Mouse (Mus musculus) spleen, adult 10 weeks (tissue): ENCODE measurements around the gene B430306N03Rik. TPM values are rescaled to one million over a fixed set of nuclear protein-coding genes. Genes with fewer than 3 reads are reported as not detected.

Experiments
- polyA plus RNA-seq: library from polyadenylated mRNA; stranded (reverse); fragments of 350-450 nt; fragmentation: Illumina TruSeq; extraction: RNeasy Lipid Tissue Mini Kit (QIAGEN cat#74804); gene quantifications from one replicate; pipeline ENCODE4 v1.2.3, GENCODE M21; 2015; ENCODE audit warnings: low replicate concordance; ENCODE audit not compliant: insufficient read depth

Gene B430306N03Rik
- polyA plus RNA-seq = 14.7 TPM

DNA sequence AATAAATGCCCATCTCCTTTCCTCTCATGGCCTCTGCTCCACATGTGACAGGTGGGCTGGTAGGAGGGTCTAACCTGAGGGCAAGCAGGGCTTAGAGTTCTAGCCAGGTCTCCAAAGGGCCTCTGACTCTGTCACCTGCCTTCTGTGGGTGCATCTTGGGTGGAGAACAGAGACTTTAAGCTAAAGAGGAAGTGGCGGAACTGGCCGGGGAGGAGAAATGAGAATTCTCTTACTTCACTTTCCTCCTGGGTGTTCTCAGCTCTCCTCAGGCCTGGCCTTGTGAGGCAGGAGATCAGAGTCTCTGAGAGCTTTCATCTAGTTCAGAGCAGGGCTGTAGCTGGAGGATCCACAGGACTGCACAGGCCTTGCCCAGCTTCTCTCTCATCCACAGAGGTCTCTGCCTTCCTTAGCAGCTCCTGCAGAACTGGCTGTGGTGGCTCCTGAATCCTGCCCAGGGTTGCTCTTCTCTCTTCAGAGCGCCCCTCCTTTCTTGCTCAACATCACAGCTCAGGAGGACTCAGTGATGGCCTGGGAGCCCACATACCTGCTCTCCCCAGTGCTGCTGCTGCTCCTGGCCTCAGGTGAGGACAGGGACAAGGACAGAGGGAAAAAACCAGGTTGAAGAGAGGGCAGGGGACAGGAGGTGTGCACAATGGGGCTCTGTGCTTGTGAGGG is at the start of gene B430306N03Rik:
Gene B430306N03Rik (plus strand): TSS at position 237 of the 675 bp plus-strand sequence.

GRCm38 (mm10) chr17:48299203-48299602 is 16.7 kb upstream of the B430306N03Rik start, which contains the start of gene Treml2:
Gene Treml2 (plus strand): TSS chr17:48299498.

DNA sequence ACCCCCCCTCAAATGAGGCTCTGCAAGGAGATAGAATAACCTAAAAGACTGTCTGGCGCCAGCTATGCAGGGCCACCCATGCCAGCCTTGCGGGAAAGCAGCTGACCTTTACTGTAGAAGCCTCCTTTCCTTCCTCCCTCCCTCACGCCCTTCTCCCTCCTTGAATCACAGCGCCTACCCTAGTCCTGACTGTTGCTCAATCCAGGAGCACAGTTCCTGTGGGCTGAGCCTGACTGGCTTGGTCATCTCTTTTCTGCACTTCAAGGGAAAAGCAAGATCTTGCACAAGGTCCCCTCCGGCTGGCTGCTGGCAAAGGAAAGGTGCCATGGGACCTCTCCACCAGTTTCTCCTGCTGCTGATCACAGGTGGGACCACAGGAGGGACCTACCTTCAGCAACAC is 30.3 kb downstream of the B430306N03Rik start, which contains the start of gene Trem2:
Gene Trem2 (plus strand): TSS at position 171 of the 400 bp plus-strand sequence.

DNA sequence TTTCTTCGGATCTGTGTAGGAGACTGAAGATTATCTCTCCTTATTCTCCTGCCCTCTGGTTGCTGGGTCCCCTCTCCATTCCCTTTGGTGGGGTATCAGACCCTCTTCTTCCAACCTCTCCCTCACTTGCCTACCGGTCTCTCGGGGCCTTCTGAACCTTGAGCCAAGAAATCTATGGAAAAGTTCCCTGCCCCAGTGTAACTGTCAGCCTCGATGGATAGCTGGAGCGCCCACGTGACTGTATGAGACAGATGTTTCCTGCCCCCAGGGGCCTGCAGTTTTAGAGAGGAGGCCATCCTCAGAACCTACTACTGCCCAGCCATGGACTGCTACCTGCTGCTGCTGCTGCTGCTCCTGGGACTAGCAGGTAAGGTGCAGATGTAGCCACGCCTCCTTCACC is 43.7 kb downstream of the B430306N03Rik start, which contains the start of gene Treml1:
Gene Treml1 (plus strand): TSS at position 301 of the 400 bp plus-strand sequence.

Other genes with a start within 250 kb of the B430306N03Rik start
- gene 1700067P10Rik, start 226.8 kb upstream of the B430306N03Rik start, polyA plus RNA-seq = not detected
- gene 9830107B12Rik, start 169.9 kb upstream of the B430306N03Rik start, polyA plus RNA-seq = 0.32 TPM
- 4.2 TPM for gene A530064D06Rik, start 148.9 kb upstream of the B430306N03Rik start, polyA plus RNA-seq
- 3.4 TPM for gene Trem1, start 83.4 kb upstream of the B430306N03Rik start, polyA plus RNA-seq
- gene Trem3, start 68.4 kb upstream of the B430306N03Rik start, polyA plus RNA-seq = 3.7 TPM
- gene Treml4, start 51.8 kb upstream of the B430306N03Rik start, polyA plus RNA-seq = 80.5 TPM
- 78.2 TPM for gene Treml2, start 16.6 kb upstream of the B430306N03Rik start, polyA plus RNA-seq
- 0.29 TPM for gene Trem2, start 30.3 kb downstream of the B430306N03Rik start, polyA plus RNA-seq
- gene Treml1, start 43.8 kb downstream of the B430306N03Rik start, polyA plus RNA-seq = 4.1 TPM
- 86.0 TPM for gene Nfya, start 93.8 kb downstream of the B430306N03Rik start, polyA plus RNA-seq
- 75.5 TPM for gene Oard1, start 93.9 kb downstream of the B430306N03Rik start, polyA plus RNA-seq
- gene Apobec2, start 116.8 kb downstream of the B430306N03Rik start, polyA plus RNA-seq = 0.83 TPM
- 8.9 TPM for gene Tspo2, start 135.4 kb downstream of the B430306N03Rik start, polyA plus RNA-seq
- 9.0 TPM for gene Unc5cl, start 138.8 kb downstream of the B430306N03Rik start, polyA plus RNA-seq